Mouse (Mus musculus) adrenal gland, postnatal 25 days (tissue): ENCODE data around the gene Efhd2. TPM values are rescaled to one million over a fixed set of nuclear protein-coding genes. Genes with fewer than 3 reads are reported as not detected.
A peak's percentile ranks its signal among the peaks of the same experiment; 100 is the strongest.

Experiments used
- DNase-seq: peaks from one replicate; pipeline ENCODE4 v3.0.0; 2021; ENCODE audit warnings: mixed read lengths
- total RNA-seq: library from RNA; stranded (reverse); gene quantifications from 2 replicates; pipeline ENCODE4 v1.2.3, GENCODE M21; 2021

Gene Efhd2
- total RNA-seq, 1 experiment from 2014 or later: 30.8 TPM

GRCm38 (mm10) chr4:141859351-141859750, 15.4 kb downstream of the Efhd2 start:
- no peak for DNase-seq

- no peak for DNase-seq
These were observed 16.2 kb downstream of the Efhd2 start for GRCm38 (mm10) chr4:141858501-141858900.

- DNase-seq: peak; percentile 79
These were observed 17.2 kb downstream of the Efhd2 start for GRCm38 (mm10) chr4:141857422-141857930.

GRCm38 (mm10) chr4:141853437-141853836, 21.3 kb downstream of the Efhd2 start:
- DNase-seq: peak; percentile 68

GRCm38 (mm10) chr4:141845999-141846398, 28.7 kb downstream of the Efhd2 start, which contains the start of gene Ctrc:
TSS of gene Ctrc (minus strand) at chr4:141846359.
- DNase-seq: no peak

GRCm38 (mm10) chr4:141834536-141835095, 40.1 kb downstream of the Efhd2 start:
- DNase-seq: no peak

GRCm38 (mm10) chr4:141833911-141834310, 40.8 kb downstream of the Efhd2 start:
- no peak for DNase-seq

GRCm38 (mm10) chr4:141831361-141831760, 43.4 kb downstream of the Efhd2 start:
- no peak for DNase-seq

- DNase-seq: no peak
These were observed 44.3 kb downstream of the Efhd2 start for GRCm38 (mm10) chr4:141830381-141830780.

GRCm38 (mm10) chr4:141828177-141828576, 46.5 kb downstream of the Efhd2 start:
- DNase-seq: no peak

GRCm38 (mm10) chr4:141827401-141827800, 47.3 kb downstream of the Efhd2 start:
- peak; percentile 38 for DNase-seq

- DNase-seq: no peak
These were observed 48.7 kb downstream of the Efhd2 start, which contains the start of gene Cela2a for GRCm38 (mm10) chr4:141826060-141826459. TSS of gene Cela2a (minus strand) at chr4:141826160.

GRCm38 (mm10) chr4:141822979-141823378, 51.7 kb downstream of the Efhd2 start:
- DNase-seq: no peak

- peak; percentile 31 for DNase-seq
These were observed 52.6 kb downstream of the Efhd2 start for GRCm38 (mm10) chr4:141822089-141822488.

GRCm38 (mm10) chr4:141821178-141821577, 53.5 kb downstream of the Efhd2 start:
- no peak for DNase-seq

- no peak for DNase-seq
These were observed 55.4 kb downstream of the Efhd2 start for GRCm38 (mm10) chr4:141819316-141819715.

GRCm38 (mm10) chr4:141818861-141819260, 55.9 kb downstream of the Efhd2 start:
- no peak for DNase-seq

- DNase-seq: no peak
These were observed 57.0 kb downstream of the Efhd2 start for GRCm38 (mm10) chr4:141817706-141818105.

- no peak for DNase-seq
These were observed 57.7 kb downstream of the Efhd2 start for GRCm38 (mm10) chr4:141816776-141817655.

- no peak for DNase-seq
These were observed 58.5 kb downstream of the Efhd2 start for GRCm38 (mm10) chr4:141816267-141816666.

GRCm38 (mm10) chr4:141811375-141811774, 63.3 kb downstream of the Efhd2 start:
- no peak for DNase-seq

GRCm38 (mm10) chr4:141810975-141811374, 63.7 kb downstream of the Efhd2 start:
- DNase-seq: no peak

GRCm38 (mm10) chr4:141809850-141810464, 64.8 kb downstream of the Efhd2 start:
- no peak for DNase-seq
